Mouse (Mus musculus) E14TG2a.4 (cell line): ENCODE measurements around the gene Ybx2.
A peak's percentile ranks its signal among the peaks of the same experiment; 100 is the strongest.
"Not testable (repeated sequence)": the region's sequence is repeated elsewhere in the genome, so short reads cannot be mapped to it uniquely, and the experiment has no call there.

ENCODE experiments used
- H3K27me3 ChIP-seq: 2 replicates; pipeline ENCODE4 v1.6.1; 2014; ENCODE audit warnings: low read length, control low read depth; ENCODE audit not compliant: insufficient read depth
- H3K36me3 ChIP-seq: 2 replicates; pipeline ENCODE4 v1.6.1; 2014; ENCODE audit warnings: low read length, control low read depth; ENCODE audit not compliant: insufficient read depth
- H3K4me1 ChIP-seq: replicated peaks from 2 replicates; pipeline ENCODE4 v1.6.1; 2014; ENCODE audit warnings: low read depth, low read length, control low read depth
- H3K4me3 ChIP-seq: replicated peaks from 2 replicates; pipeline ENCODE4 v1.5.1; 2014; ENCODE audit warnings: mild to moderate bottlenecking, low read length
- H3K9me3 ChIP-seq: 2 replicates; pipeline ENCODE4 v1.6.1; 2014; ENCODE audit warnings: low read length, control low read depth
- CTCF ChIP-seq: conservative IDR thresholded peaks from 2 replicates; pipeline ENCODE4 v1.5.1; 2014; ENCODE audit warnings: low read length
- NANOG ChIP-seq: IDR thresholded peaks from 2 replicates; pipeline ENCODE4 v1.6.1; 2014; ENCODE audit warnings: borderline replicate concordance, low read length, mixed read lengths
- POU5F1 ChIP-seq: IDR thresholded peaks from 2 replicates; pipeline ENCODE4 v1.6.1; 2014; ENCODE audit warnings: low read length, borderline replicate concordance

Ybx2 gene

GRCm38 (mm10) chr11:69911701-69912100 is 23.9 kb upstream of the Ybx2 start:
- Histone ChIP-seq H3K27me3 (no peaks in the 10 kb centered on the region), H3K36me3 (peaks cover 91% of the 10 kb centered on the region), H3K9me3 (no peaks in the 10 kb centered on the region), H3K4me1 (peaks cover 62% of the 10 kb centered on the region), H3K4me3 (no peak overlapping the region)
- TF ChIP-seq POU5F1 (no peak), CTCF (no peak), NANOG (no peak)

GRCm38 (mm10) chr11:69912716-69913530 is 22.7 kb upstream of the Ybx2 start:
- H3K9me3 ChIP-seq, result no peaks in the 10 kb centered on the region
- H3K4me1 ChIP-seq, result peaks cover 71% of the 10 kb centered on the region
- TF ChIP-seq CTCF (no peak), POU5F1 (no peak), NANOG (no peak)
- H3K36me3 ChIP-seq, result peaks cover 91% of the 10 kb centered on the region
- no peaks in the 10 kb centered on the region for H3K27me3 ChIP-seq
- H3K4me3 ChIP-seq, result peak overlapping the region; percentile 90

- TF ChIP-seq CTCF, result no peak
- TF ChIP-seq NANOG, result no peak
- no peak for TF ChIP-seq POU5F1
- no peaks in the 10 kb centered on the region for H3K9me3 ChIP-seq
- peaks cover 91% of the 10 kb centered on the region for H3K36me3 ChIP-seq
- no peaks in the 10 kb centered on the region for H3K27me3 ChIP-seq
- peak within 1 kb of the TSS; percentile 90 for H3K4me3 ChIP-seq
- peaks cover 79% of the 10 kb centered on the region for H3K4me1 ChIP-seq
Observed at GRCm38 (mm10) chr11:69913554-69914371, 21.8 kb upstream of the Ybx2 start, which contains the start of gene Gps2. TSS of gene Gps2 (plus strand) at chr11:69913888.

GRCm38 (mm10) chr11:69914372-69914764 is 21.2 kb upstream of the Ybx2 start:
- peaks cover 91% of the 10 kb centered on the region for H3K36me3 ChIP-seq
- no peaks in the 10 kb centered on the region for H3K9me3 ChIP-seq
- peaks cover 85% of the 10 kb centered on the region for H3K4me1 ChIP-seq
- no peak for TF ChIP-seq CTCF
- no peak for TF ChIP-seq POU5F1
- no peak for TF ChIP-seq NANOG
- H3K4me3 ChIP-seq, result peak overlapping the region; percentile 90
- H3K27me3 ChIP-seq, result no peaks in the 10 kb centered on the region

- no peaks in the 10 kb centered on the region for H3K9me3 ChIP-seq
- H3K4me1 ChIP-seq, result peaks cover 87% of the 10 kb centered on the region
- TF ChIP-seq CTCF (no peak), NANOG (no peak), POU5F1 (no peak)
- peaks cover 91% of the 10 kb centered on the region for H3K36me3 ChIP-seq
- peak overlapping the region; percentile 90 for H3K4me3 ChIP-seq
- no peaks in the 10 kb centered on the region for H3K27me3 ChIP-seq
Observed at GRCm38 (mm10) chr11:69914917-69915430, 20.6 kb upstream of the Ybx2 start.

GRCm38 (mm10) chr11:69915667-69916627 is 19.6 kb upstream of the Ybx2 start:
- Histone ChIP-seq H3K4me3 (peak overlapping the region; percentile 90; the same call in 1 of the 2 replicates), H3K9me3 (no peaks in the 10 kb centered on the region), H3K4me1 (peaks cover 79% of the 10 kb centered on the region), H3K36me3 (peaks cover 85% of the 10 kb centered on the region), H3K27me3 (no peaks in the 10 kb centered on the region)
- TF ChIP-seq POU5F1, result no peak
- peak; percentile 25 for TF ChIP-seq CTCF
- TF ChIP-seq NANOG, result no peak

GRCm38 (mm10) chr11:69916652-69917378 is 18.8 kb upstream of the Ybx2 start:
- not testable (repeated sequence) for H3K27me3 ChIP-seq, H3K9me3 ChIP-seq
- H3K36me3 ChIP-seq, result peaks cover 76% of the 10 kb centered on the region
- H3K4me3 ChIP-seq, result peak overlapping the region; percentile 98; the same call in 1 of the 2 replicates
- peaks cover 70% of the 10 kb centered on the region for H3K4me1 ChIP-seq
